Mouse (Mus musculus) liver, postnatal 0 days (tissue): Measurements from ENCODE around the gene Fgf13. TPM values are rescaled to one million over a fixed set of nuclear protein-coding genes. Genes with fewer than 3 reads are reported as not detected.

Experiments used
- ATAC-seq: fragments of 200-750 bp; cut with Nextera tagmentation; 2 replicates; pipeline ENCODE4 v1.8.0; 2017; ENCODE audit warnings: mild to moderate bottlenecking, moderate library complexity
- DNase-seq: peaks from one replicate; pipeline ENCODE4 v3.0.0-alpha.2; 2016
- H3K27ac ChIP-seq: fragments of 300-500 bp; sonication (generic); 2 replicates; pipeline ENCODE4 v1.5.1; 2014; ENCODE audit warnings: antibody characterized with exemption, moderate library complexity, mild to moderate bottlenecking, low read depth
- H3K27me3 ChIP-seq: fragments of 300-500 bp; sonication (generic); 2 replicates; pipeline ENCODE4 v1.6.1; 2014; ENCODE audit warnings: low read length, control low read depth, mixed read lengths; ENCODE audit not compliant: insufficient read depth
- H3K36me3 ChIP-seq: fragments of 300-500 bp; sonication (generic); replicated peaks from 2 replicates; pipeline ENCODE4 v1.6.1; 2014; ENCODE audit warnings: mild to moderate bottlenecking, control low read depth, low read length, moderate library complexity, mixed read lengths; ENCODE audit not compliant: insufficient read depth
- H3K4me1 ChIP-seq: fragments of 300-500 bp; sonication (generic); 2 replicates; pipeline ENCODE4 v1.6.1; 2014; ENCODE audit warnings: antibody characterized with exemption, mild to moderate bottlenecking, control low read depth; ENCODE audit not compliant: insufficient read depth
- H3K4me2 ChIP-seq: fragments of 300-500 bp; sonication (generic); 2 replicates; pipeline ENCODE4 v1.6.1; 2014; ENCODE audit warnings: low read depth, mild to moderate bottlenecking, low read length, moderate library complexity, mixed read lengths
- H3K4me3 ChIP-seq: fragments of 300-500 bp; sonication (generic); 2 replicates; pipeline ENCODE4 v1.5.1; 2014; ENCODE audit warnings: low read depth, low read length
- H3K9ac ChIP-seq: fragments of 300-500 bp; sonication (generic); replicated peaks from 2 replicates; pipeline ENCODE4 v1.6.1; 2014; ENCODE audit warnings: mild to moderate bottlenecking, moderate library complexity
- H3K9me3 ChIP-seq: fragments of 300-500 bp; sonication (generic); 2 replicates; pipeline ENCODE4 v1.6.1; 2016; ENCODE audit warnings: mild to moderate bottlenecking, control low read depth, low read length, mixed read lengths
- CTCF ChIP-seq: sonication (generic); IDR thresholded peaks from 2 replicates; pipeline ENCODE4 v1.5.1; 2016; ENCODE audit warnings: antibody characterized with exemption, low read depth
- EP300 ChIP-seq: IDR thresholded peaks from 2 replicates; pipeline ENCODE4 v1.6.1; 2016; ENCODE audit warnings: antibody characterized with exemption, low read depth, mild to moderate bottlenecking
- WGBS: fragments of 180-500 bp; shearing (Covaris S2); extraction: QIAGEN DNeasy Blood & Tissue Kit; methylation state at CpG from one replicate; pipeline ENCODE4 v1.1.7; 2014; ENCODE audit not compliant: insufficient replicate concordance; 5-methylcytosine and 5-hydroxymethylcytosine counted together
- polyA plus RNA-seq: library from polyadenylated mRNA; unstranded; fragments of >200 nt; fragmentation: Nextera tagmentation; extraction: Ambion mirVana; gene quantifications from 2 replicates; pipeline ENCODE4 v1.2.1, GENCODE M21; 2015

Fgf13 gene
- polyA plus RNA-seq, 1 experiment from 2014 or later: 0.62 TPM

DNA sequence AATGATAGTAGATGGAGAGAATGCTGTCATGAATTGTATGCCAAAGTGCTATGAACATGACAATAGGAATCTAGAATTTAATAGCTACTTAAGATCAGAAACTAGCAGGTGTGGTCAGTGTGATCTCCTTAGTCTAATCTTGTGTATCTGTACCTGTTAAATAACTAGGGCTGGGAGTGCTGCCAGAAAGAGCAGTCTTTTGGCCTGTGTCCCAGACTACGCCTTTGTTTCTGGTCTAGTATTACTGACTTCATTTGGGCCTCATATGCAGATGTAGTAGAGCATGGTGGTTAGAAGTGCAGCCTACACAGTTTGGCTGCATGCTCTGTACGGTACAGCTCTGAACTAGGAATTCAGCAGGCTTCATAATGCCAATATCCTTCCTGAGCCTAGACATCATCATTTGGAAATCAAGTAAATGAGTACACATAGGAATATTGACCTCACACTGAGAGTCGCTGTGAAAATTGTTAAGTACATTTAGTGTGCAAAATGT lies 276.9 kb downstream of the Fgf13 start:
- TF ChIP-seq CTCF: no peak
- no peak for TF ChIP-seq EP300
- Histone ChIP-seq H3K36me3 (no peaks in the 10 kb centered on the region), H3K27ac (no peak overlapping the region), H3K27me3 (no peaks in the 10 kb centered on the region), H3K9me3 (no peaks in the 10 kb centered on the region), H3K4me1 (no peaks in the 10 kb centered on the region), H3K9ac (no peak overlapping the region), H3K4me2 (no peak overlapping the region), H3K4me3 (no peak overlapping the region)
- no peak for ATAC-seq
- WGBS: 81% methylated on average over 3 of the region's 3 CpGs
- DNase-seq: no peak

GRCm38 (mm10) chrX:59251576-59251975 lies 316.3 kb downstream of the Fgf13 start:
- H3K9ac ChIP-seq: no peak overlapping the region
- H3K4me1 ChIP-seq: no peaks in the 10 kb centered on the region
- no peaks in the 10 kb centered on the region for H3K36me3 ChIP-seq
- H3K27ac ChIP-seq: no peak overlapping the region
- DNase-seq (no peak), ATAC-seq (no peak)
- H3K4me2 ChIP-seq: no peak overlapping the region
- no peak overlapping the region for H3K4me3 ChIP-seq
- no peaks in the 10 kb centered on the region for H3K9me3 ChIP-seq
- H3K27me3 ChIP-seq: no peaks in the 10 kb centered on the region
- TF ChIP-seq CTCF (no peak), EP300 (no peak)

- TF ChIP-seq CTCF (no peak), EP300 (no peak)
- H3K27ac ChIP-seq: no peak overlapping the region
- no peak overlapping the region for H3K4me3 ChIP-seq
- no peaks in the 10 kb centered on the region for H3K9me3 ChIP-seq
- no peak overlapping the region for H3K4me2 ChIP-seq
- ATAC-seq (no peak), DNase-seq (no peak)
- H3K4me1 ChIP-seq: no peaks in the 10 kb centered on the region
- H3K27me3 ChIP-seq: no peaks in the 10 kb centered on the region
- WGBS: 71% methylated on average over 3 of the region's 3 CpGs
- no peaks in the 10 kb centered on the region for H3K36me3 ChIP-seq
- no peak overlapping the region for H3K9ac ChIP-seq
Measured at GRCm38 (mm10) chrX:59243752-59244151, 324.1 kb downstream of the Fgf13 start.

DNA sequence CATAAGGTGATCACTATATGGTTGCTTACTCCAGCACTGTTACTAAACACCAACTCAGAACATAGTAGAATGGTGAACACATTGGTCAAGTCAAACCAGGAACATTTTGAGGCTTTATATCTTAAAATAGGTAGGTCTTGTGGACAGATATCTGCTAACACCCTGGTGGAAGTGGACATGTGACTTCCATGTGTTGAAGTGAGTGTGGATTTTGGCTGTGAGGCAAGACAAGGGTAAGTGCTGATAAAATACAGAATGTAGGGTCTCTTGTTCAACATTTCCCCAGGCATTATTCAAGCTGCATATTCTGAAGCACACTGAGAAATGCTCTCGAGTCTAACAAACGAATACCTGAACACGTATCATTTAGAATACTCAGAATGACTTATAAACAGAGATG lies 324.7 kb downstream of the Fgf13 start:
- no peak overlapping the region for H3K9ac ChIP-seq
- H3K4me2 ChIP-seq: no peak overlapping the region
- DNase-seq (no peak), ATAC-seq (no peak)
- TF ChIP-seq CTCF: no peak
- no peak for TF ChIP-seq EP300
- H3K9me3 ChIP-seq: no peaks in the 10 kb centered on the region
- no peaks in the 10 kb centered on the region for H3K4me1 ChIP-seq
- 70% methylated on average over 3 of the region's 3 CpGs for WGBS
- H3K27ac ChIP-seq: no peak overlapping the region
- H3K36me3 ChIP-seq: no peaks in the 10 kb centered on the region
- H3K27me3 ChIP-seq: no peaks in the 10 kb centered on the region
- H3K4me3 ChIP-seq: no peak overlapping the region

GRCm38 (mm10) chrX:59241460-59241747 lies 326.5 kb downstream of the Fgf13 start:
- H3K9ac ChIP-seq: no peak overlapping the region
- TF ChIP-seq EP300 (no peak), CTCF (no peak)
- no peak overlapping the region for H3K4me3 ChIP-seq
- H3K4me2 ChIP-seq: no peak overlapping the region
- ATAC-seq: no peak
- no peaks in the 10 kb centered on the region for H3K4me1 ChIP-seq
- H3K27ac ChIP-seq: no peak overlapping the region
- no peak for DNase-seq
- no peaks in the 10 kb centered on the region for H3K36me3 ChIP-seq
- H3K27me3 ChIP-seq: no peaks in the 10 kb centered on the region
- H3K9me3 ChIP-seq: no peaks in the 10 kb centered on the region

GRCm38 (mm10) chrX:59240683-59241459 lies 327.0 kb downstream of the Fgf13 start:
- WGBS: 55% methylated on average over 2 of the region's 2 CpGs
- DNase-seq: no peak
- ATAC-seq: no peak

DNA sequence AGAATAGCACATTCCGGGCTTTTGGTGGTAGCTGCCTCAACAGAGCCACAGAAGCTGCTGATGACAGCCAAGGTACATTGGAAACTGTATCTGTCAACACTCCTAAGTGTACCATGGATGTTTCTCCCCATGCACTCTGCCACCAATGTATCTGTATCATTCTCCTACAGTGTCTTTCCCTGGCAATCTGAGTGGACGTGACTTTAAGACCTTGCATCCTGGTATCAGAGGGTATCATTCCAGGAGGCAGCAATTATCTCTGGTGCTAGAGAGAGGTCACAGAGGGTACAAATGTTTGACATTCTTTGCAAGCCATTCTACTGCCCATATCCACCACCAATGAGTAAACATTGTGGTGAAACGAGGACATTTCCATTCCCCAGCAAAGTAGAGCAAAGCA lies 347.2 kb downstream of the Fgf13 start:
- H3K27ac ChIP-seq: no peak overlapping the region
- no peak overlapping the region for H3K9ac ChIP-seq
- no peaks in the 10 kb centered on the region for H3K9me3 ChIP-seq
- WGBS: 59% methylated on average over 3 of the region's 3 CpGs
- DNase-seq (no peak), ATAC-seq (no peak)
- no peaks in the 10 kb centered on the region for H3K36me3 ChIP-seq
- H3K4me3 ChIP-seq: no peak overlapping the region
- H3K4me2 ChIP-seq: no peak overlapping the region
- H3K4me1 ChIP-seq: no peaks in the 10 kb centered on the region
- H3K27me3 ChIP-seq: no peaks in the 10 kb centered on the region
- TF ChIP-seq EP300 (no peak), CTCF (no peak)

More at GRCm38 (mm10) chrX:59240683-59241459, 327.0 kb downstream of the Fgf13 start:
- no peaks in the 10 kb centered on the region for H3K4me1 ChIP-seq
- no peak for TF ChIP-seq EP300
- TF ChIP-seq CTCF: no peak
- no peak overlapping the region for H3K4me2 ChIP-seq
- H3K27me3 ChIP-seq: no peaks in the 10 kb centered on the region
- H3K9ac ChIP-seq: no peak overlapping the region
- no peak overlapping the region for H3K4me3 ChIP-seq
- H3K36me3 ChIP-seq: no peaks in the 10 kb centered on the region
- H3K27ac ChIP-seq: no peak overlapping the region
- no peaks in the 10 kb centered on the region for H3K9me3 ChIP-seq
